Comparison of ENCODE assay signal across 8 mouse cellular contexts in genomic region chr2:26138252-26139033, GRCm38 (mm10). TPM values are rescaled to one million over a fixed set of nuclear protein-coding genes. Genes with fewer than 3 reads are reported as not detected.
DNase-seq lines count a peak whose midpoint lies in the region; ATAC-seq and TF ChIP-seq lines count a peak whose summit lies in the region.

No protein-coding gene starts in this region.

- DNase-seq in lung, embryonic 14.5 days, result peak; percentile 15
- DNase-seq in lung, postnatal 10 days, result no peak
- DNase-seq in embryonic facial prominence, embryonic 10.5 days (ENCODE audit: low spot score), result no peak
- no peak for DNase-seq in gastrocnemius, adult 18-20 months (ENCODE audit: low spot score)
- DNase-seq in adrenal gland, adult 8-10 months, result no peak
- DNase-seq in retina, embryonic 14.5 days (ENCODE audit: low spot score), result no peak

- peak overlapping the region; percentile 79 for H3K4me3 ChIP-seq in lung, embryonic 14.5 days (ENCODE audit: low read depth, low read length)
- peak overlapping the region; percentile 91 for H3K4me3 ChIP-seq in embryonic facial prominence, embryonic 10.5 days
- H3K4me3 ChIP-seq in kidney, embryonic 14.5 days (ENCODE audit: low read length), result peak overlapping the region; percentile 74; the same call in 1 of the 2 replicates
- no peak overlapping the region for H3K4me3 ChIP-seq in midbrain, embryonic 16.5 days (ENCODE audit: low read depth, low read length)

- no peak for ATAC-seq in lung, embryonic 14.5 days (ENCODE audit: insufficient read depth)
- ATAC-seq in kidney, embryonic 14.5 days (ENCODE audit: low FRiP score, low TSS enrichment), result no peak
- no peak for ATAC-seq in midbrain, embryonic 16.5 days

- no peaks in the 10 kb centered on the region for H3K9me3 ChIP-seq in lung, embryonic 14.5 days (ENCODE audit: low read depth, low read length)
- H3K9me3 ChIP-seq in embryonic facial prominence, embryonic 10.5 days, result no peaks in the 10 kb centered on the region
- no peaks in the 10 kb centered on the region for H3K9me3 ChIP-seq in kidney, embryonic 14.5 days (ENCODE audit: control insufficient read depth, low read length)
- H3K9me3 ChIP-seq in midbrain, embryonic 16.5 days (replicated peaks; ENCODE audit: control insufficient read depth, low read length, poor library complexity, severe bottlenecking), result no peaks in the 10 kb centered on the region

- H3K9ac ChIP-seq in lung, embryonic 14.5 days, result peak overlapping the region; percentile 86; the same call in 1 of the 2 replicates
- H3K9ac ChIP-seq in kidney, embryonic 14.5 days (ENCODE audit: low read depth, low read length), result peak overlapping the region; percentile 84; the same call in 1 of the 2 replicates
- H3K9ac ChIP-seq in midbrain, embryonic 16.5 days (ENCODE audit: low read depth, low read length), result no peak overlapping the region

- H3K4me1 ChIP-seq in lung, embryonic 14.5 days (ENCODE audit: insufficient read depth), result peaks cover 17% of the 10 kb centered on the region
- H3K4me1 ChIP-seq in embryonic facial prominence, embryonic 10.5 days, result peaks cover 42% of the 10 kb centered on the region
- peaks cover 25% of the 10 kb centered on the region; the same call in 1 of the 2 replicates for H3K4me1 ChIP-seq in kidney, embryonic 14.5 days (ENCODE audit: control insufficient read depth, insufficient read depth, low read length)
- H3K4me1 ChIP-seq in midbrain, embryonic 16.5 days (ENCODE audit: control insufficient read depth, insufficient read depth, low read length), result peaks cover 17% of the 10 kb centered on the region

- peaks cover 15% of the 10 kb centered on the region; the same call in 1 of the 2 replicates for H3K36me3 ChIP-seq in lung, embryonic 14.5 days (ENCODE audit: insufficient read depth)
- H3K36me3 ChIP-seq in embryonic facial prominence, embryonic 10.5 days (replicated peaks), result peaks cover 32% of the 10 kb centered on the region
- H3K36me3 ChIP-seq in kidney, embryonic 14.5 days (ENCODE audit: control insufficient read depth, insufficient read depth, low read length), result peaks cover 6% of the 10 kb centered on the region
- H3K36me3 ChIP-seq in midbrain, embryonic 16.5 days (ENCODE audit: control insufficient read depth, insufficient read depth, low read length), result 0 out of 2 replicates have a peak, but pooled peaks cover 4% of the 10 kb centered on the region

- WGBS in lung, embryonic 14.5 days, result 75% methylated on average over 31 of the region's 31 CpGs
- WGBS in embryonic facial prominence, embryonic 10.5 days, result 83% methylated on average over 31 of the region's 31 CpGs
- WGBS in kidney, embryonic 14.5 days, result 83% methylated on average over 31 of the region's 31 CpGs
- WGBS in midbrain, embryonic 16.5 days, result 85% methylated on average over 31 of the region's 31 CpGs

- peak overlapping the region; percentile 92 for H3K4me2 ChIP-seq in lung, embryonic 14.5 days
- peak overlapping the region; percentile 74; the same call in 1 of the 2 replicates for H3K4me2 ChIP-seq in kidney, embryonic 14.5 days (replicated peaks; ENCODE audit: low read depth, low read length)
- peak overlapping the region; percentile 94 for H3K4me2 ChIP-seq in midbrain, embryonic 16.5 days (ENCODE audit: low read length)

- no peak overlapping the region for H3K27ac ChIP-seq in lung, embryonic 14.5 days (ENCODE audit: low read depth)
- H3K27ac ChIP-seq in embryonic facial prominence, embryonic 10.5 days (replicated peaks), result peak overlapping the region; percentile 97
- peak overlapping the region; percentile 92; the same call in 1 of the 2 replicates for H3K27ac ChIP-seq in kidney, embryonic 14.5 days (ENCODE audit: low read depth, low read length)
- H3K27ac ChIP-seq in midbrain, embryonic 16.5 days (ENCODE audit: low read length), result no peak overlapping the region

- no peaks in the 10 kb centered on the region for H3K27me3 ChIP-seq in lung, embryonic 14.5 days (ENCODE audit: insufficient read depth, low read length)
- no peaks in the 10 kb centered on the region for H3K27me3 ChIP-seq in embryonic facial prominence, embryonic 10.5 days (replicated peaks; ENCODE audit: low read depth, poor library complexity, severe bottlenecking)
- no peaks in the 10 kb centered on the region for H3K27me3 ChIP-seq in kidney, embryonic 14.5 days (ENCODE audit: control insufficient read depth, insufficient read depth, low read length)
- H3K27me3 ChIP-seq in midbrain, embryonic 16.5 days (ENCODE audit: control insufficient read depth, insufficient read depth, low read depth, low read length), result no peaks in the 10 kb centered on the region

- TF ChIP-seq CTCF in lung, embryonic 14.5 days (IDR thresholded peaks at IDR 0.05; ENCODE audit: low read depth), result no peak

RNA-seq across cellular contexts. Expression of gene Nacc2, which starts 15.4 kb away (rescaled TPM):
- polyA plus RNA-seq in lung, embryonic 14.5 days (2014; fragmentation: Nextera tagmentation; extraction: Ambion mirVana), result 8.6 and 9.4 TPM in 2 replicates
- 5.7 and 5.9 TPM in 2 replicates for polyA plus RNA-seq in embryonic facial prominence, embryonic 10.5 days (2016; fragmentation: Nextera tagmentation; extraction: Ambion mirVana)
- 3.7 and 6.6 TPM in 2 replicates for polyA plus RNA-seq in kidney, embryonic 14.5 days (2014; fragmentation: Nextera tagmentation; extraction: Ambion mirVana)
- 14.1 and 18.1 TPM in 2 replicates for polyA plus RNA-seq in midbrain, embryonic 16.5 days (2015; fragmentation: Nextera tagmentation; extraction: Ambion mirVana)
- total RNA-seq in gastrocnemius, adult 18-20 months (2021), result 10 to 100 TPM; 23.4 to 24.5 TPM
- total RNA-seq in adrenal gland, adult 8-10 months (2022), result 10 to 100 TPM; 42.6 to 58.0 (median 46.9) TPM

Comparison
In these comparisons a context has a peak if more than half of its experiments do, and no peak if none do; other contexts are left out.
1. H3K27ac ChIP-seq: peak in embryonic facial prominence, embryonic 10.5 days (single experiment) and kidney, embryonic 14.5 days (single experiment); none in lung, embryonic 14.5 days (single experiment) and midbrain, embryonic 16.5 days (single experiment).
2. Peak in every context shown above with its lines, with median percentiles within 50 percentile points of each other: H3K4me2 ChIP-seq.